Mouse (Mus musculus): ENCODE measurements at regions not wholly inside any gene's neighbourhood (a gene's known extent, or its start where the extent isn't known, plus 50 kb on each side); places are given as distances from the start of the nearest gene placed in this dataset.

DNA sequence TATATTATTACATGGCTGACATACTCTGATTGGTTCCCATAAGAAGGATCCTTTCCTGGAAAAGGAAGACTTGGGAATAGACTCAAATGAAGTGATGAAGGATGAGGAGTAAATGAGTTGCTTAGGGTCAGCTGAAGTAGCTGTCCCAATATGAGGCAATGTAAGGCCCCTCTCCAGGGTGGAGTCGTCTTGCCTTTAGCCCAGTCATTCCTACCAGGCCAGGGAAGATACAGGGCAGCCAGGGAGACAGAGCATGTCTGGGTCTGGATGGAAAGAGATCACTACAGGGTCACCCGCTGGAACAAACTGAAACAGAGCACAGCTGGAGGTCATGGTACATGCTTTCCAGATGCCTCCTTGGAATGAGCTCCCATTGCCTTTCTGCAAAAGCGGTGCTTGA lies 364.2 kb downstream of the Osr1 start:
- no peak for DNase-seq

DNA sequence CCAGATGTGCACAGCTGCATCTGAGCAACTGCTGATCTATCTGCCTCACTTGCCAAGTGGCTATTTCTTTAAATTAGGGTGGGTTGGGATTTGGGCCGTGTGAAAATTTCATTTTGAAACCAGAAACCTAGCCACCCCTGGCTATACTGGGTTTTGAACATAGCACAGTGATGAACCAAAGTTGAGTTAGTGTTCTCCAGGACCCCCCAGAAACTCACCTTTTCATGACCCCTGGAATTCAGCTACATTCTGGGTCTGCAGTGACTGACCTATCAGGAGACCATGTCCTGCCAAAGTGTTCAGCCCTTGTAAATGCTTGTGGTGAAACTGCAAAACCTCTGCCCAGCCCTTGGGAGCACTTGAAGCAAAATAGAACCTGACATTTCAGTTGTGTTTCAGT lies 371.4 kb downstream of the Osr1 start:
- DNase-seq = no peak

DNA sequence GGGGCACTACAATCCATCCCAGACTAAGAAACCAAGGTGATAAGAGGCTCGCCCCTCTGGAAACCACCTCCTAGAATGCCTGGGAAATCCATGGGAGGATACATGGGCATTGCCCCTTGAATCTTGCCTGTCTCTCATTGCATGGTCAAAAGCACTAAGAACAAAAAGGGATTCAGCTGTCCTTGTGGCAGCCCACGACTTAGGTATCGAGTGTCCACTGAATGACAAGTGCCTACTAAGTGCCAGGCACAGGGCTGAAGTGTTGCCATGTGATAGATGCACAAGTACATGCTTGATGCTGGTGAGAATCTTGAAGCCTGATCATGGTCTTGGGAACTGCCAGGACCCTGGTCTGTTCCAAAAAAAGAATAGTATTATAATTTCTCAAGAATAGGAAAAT lies 371.9 kb downstream of the Osr1 start:
- no peak for DNase-seq

DNA sequence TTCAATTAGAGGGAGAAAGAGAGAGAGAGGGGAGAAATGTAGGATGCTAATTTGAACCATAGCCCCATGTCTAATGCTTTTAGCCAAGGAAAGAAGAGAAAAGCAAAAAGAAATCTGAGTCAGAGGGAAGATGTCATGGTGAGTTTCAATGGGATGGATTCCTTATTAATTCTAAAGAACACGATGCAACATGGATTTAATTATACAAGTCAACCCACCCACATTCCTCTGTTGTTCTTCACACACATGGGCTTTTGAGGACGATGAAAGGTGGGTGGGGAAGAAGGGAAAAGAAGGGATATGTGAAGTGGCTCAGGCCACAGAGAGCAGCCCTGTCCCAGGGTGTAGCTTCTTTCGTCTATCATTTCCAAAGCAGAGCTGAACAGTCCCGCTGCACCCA lies 378.9 kb downstream of the Osr1 start:
- no peak for DNase-seq

DNA sequence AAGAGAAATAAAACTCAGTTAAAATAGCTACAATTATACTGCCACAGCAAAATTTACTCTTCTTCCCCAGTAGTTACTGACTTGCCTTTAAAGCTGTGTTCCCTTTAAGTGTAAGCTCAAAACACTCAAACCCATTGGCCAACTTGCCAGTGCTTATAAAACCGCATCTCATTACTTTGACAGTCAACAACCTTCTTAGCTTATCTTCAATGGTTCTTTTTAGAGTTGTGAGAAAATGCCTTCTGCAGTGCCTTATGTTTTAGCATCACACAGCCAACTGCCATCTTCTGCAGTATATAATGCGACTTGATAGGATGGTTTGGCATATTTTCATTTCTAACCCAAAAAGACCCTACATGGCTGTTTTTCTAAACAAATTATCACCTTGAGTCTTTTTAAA lies 382.5 kb downstream of the Osr1 start:
- DNase-seq = no peak

DNA sequence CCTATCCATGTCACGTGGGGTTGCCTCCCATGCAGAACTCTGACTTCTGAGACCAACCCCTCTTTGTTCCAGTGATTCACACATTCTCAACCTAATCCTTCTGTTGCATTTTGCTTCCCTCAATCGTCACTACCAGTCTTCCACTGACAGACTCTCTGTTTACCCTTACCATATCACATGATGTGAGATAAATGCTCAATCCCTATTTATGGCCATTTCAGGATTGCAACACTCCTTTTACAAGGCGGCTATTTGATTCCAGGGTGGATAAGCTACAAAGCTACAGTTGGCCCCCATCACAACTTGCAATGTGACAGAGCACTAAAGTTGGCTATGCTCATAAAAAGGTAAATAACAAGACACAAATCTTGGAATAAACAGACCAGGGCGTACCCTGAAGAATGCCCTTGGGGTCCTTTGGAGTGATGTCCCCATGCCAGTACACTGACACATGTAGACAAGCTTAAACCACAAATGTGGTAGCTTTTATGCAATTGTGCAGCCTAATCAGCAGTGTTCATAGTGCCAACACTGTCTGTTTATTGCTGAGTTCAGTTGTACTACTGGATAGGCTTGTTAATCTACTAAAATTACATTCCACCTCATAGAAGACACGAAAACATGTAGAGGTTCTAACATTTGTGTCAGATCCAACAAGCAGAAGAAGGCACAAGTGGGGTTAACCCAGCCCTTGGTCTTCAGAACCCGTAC lies 384.4 kb downstream of the Osr1 start:
- no peak for DNase-seq

DNA sequence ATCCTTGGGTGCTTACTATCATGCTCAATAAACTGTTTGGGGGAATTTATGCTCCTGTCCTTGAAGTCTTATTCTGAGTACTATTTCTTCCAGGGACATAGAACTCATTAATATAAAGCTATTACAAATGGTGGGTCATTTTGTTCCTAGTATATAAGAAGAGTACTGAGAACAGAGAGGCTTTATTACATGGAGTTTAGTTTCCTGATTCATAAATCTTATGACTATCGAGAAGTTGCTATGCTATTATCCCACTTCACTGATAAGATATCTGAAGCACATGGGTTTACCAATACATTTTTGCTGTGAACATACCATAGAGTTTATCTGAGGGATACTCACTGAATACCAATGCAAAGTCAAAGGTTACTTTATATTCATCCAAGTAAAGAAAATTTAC lies 399.5 kb downstream of the Osr1 start:
- DNase-seq = no peak

DNA sequence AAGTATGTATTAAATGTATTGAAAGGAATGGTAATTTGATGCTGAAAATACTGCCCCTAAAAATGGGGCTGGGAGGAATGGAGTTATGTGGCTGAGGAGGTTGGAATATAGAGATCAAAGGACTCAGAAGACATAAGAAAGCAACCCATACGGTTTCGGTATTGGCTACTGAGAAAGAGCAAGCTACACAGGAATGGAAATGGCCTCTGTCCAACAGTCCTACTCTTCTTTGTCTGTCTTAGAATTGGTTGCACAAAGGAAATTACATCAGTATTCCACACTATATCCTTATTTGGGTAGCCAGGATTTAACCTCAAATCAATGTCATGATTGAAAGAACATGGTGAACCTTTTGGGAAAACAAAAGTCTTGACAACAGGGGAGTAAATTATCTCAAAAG lies 399.0 kb upstream of the Nt5c1b start:
- DNase-seq = no peak

DNA sequence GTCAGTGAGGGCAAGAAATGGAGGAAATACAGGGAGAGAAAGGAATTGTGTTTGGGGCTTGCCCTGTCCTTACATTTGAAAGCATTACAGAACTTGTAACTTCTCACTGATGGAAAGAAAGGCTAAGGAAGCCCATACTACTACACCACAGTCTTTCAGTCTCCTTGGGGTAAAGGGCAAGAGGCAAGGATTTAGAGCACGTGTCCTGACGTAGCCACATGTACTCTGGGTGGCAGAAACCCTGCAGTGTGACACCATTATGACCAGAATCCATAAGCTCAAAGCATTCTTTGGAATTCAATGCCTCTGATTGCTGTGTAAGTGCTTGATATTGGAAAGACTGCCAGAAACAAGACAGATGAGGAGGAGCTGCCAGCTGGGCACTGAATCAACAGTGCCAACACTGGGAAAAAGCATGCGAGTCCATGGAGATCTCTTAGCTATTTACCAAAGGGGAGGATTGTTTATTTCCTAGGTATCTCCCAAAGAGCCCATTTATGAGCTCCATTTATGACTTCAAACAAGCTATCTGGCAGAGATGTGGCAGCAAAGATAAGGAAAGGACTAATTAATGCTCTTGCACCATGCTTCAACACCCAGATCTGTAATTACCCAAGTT lies 391.2 kb upstream of the Nt5c1b start:
- no peak for DNase-seq

DNA sequence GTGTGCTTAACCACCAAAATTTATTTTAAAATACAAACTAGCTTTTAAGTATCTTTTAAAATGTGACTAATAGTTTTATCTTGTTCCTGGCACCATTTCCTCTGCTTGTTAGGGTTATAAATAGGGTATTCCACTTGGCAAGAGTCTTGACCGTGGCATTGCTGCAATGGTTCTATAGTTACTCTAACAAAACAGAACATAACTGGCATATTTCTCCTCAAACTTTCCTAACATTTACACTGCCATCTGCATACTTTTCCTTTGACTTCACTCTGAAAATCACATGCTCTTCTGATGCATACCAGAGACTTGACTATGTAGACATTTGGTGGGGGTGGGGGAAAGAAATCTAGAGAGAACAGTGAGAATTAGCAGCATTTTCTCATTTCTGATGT lies 390.7 kb upstream of the Nt5c1b start:
- DNase-seq = no peak

DNA sequence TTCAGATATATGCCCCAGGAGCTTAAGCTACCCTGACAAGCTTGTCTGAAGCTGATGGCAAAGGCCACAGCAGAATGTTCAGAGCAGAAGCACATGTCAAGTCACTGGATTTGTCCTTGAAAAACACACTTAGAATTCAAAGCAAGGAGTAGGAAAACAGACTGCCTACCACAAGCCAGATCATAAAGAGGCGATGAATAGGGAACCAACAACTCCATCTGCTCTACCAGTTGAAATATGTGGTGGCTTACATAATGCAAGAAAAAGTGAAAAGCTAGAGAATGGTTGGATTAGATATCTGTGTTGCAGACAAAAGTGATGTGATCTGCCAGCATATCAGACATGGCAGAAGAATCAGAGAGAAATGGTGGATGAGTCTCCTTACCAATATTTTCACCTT lies 378.5 kb upstream of the Nt5c1b start:
- DNase-seq = no peak

DNA sequence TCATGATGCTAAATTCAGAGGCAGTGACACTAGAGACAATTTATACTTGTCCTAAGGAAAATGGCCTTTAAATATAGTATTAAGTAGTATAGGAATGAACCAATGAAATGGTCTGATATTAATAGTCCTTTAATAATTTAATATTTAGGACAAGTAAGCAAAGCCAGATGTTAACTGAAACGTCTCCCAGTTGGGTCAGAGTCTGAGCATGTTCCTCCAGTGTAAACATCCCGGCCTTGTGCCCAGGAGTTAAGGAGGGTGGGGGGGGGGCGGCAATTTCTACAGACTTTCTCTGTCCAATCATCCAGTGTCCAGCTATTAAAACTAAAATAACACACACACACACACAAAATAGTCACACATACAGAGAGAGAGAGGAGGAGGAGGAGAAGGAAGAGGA lies 374.1 kb upstream of the Nt5c1b start:
- no peak for DNase-seq

DNA sequence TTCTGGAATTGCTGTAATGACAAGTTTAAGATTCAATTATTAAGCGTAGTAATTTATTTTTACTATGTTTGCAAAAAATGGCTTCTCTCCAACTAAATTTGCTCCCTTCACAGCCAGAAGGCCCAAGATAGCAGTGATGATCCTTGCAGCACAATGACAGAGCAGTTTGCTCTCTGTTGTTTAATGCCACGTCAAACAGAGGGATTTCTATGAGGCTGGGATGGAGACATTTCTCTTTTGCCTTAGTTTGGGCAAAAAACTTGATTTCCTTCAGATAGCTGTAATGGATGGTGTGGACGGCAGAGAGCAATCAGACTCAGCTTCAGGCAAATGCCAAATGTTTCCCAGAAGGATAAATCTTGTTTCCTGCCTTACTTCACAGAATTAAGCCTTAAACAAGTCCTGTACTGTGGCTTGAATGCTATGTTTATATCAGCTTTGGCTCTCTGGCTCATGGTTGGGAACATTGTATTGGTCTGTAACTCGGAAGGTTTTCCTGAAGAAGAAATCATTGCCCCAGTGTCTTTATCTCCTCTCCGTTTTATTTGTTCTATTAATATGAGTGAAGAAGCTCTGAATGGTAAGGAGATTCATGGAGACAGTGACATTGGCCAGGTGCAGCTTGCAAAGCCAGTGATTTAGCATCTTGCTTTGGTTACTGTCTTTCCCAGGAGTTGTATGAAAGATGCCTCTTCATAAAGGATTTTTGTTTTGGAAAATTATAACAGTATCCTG lies 373.2 kb upstream of the Nt5c1b start:
- no peak for DNase-seq

DNA sequence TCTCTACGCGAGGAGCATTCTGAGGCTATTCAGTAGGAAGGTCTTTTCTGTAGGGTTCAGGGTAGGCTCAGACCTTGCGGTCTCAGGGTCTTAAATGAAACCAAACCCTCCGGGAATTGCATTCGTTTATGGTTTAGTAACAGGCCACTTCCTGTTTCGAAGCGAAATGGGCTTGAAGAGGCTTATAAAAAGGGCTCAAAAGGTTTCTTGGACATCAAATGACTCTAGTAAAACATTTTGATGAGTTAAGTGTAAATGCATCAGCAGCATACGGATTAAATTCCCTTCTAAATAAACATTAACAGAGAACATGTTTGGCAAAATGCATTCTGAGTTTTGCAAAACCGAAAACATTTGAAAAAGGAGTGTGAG lies 372.6 kb upstream of the Nt5c1b start:
- DNase-seq = no peak

DNA sequence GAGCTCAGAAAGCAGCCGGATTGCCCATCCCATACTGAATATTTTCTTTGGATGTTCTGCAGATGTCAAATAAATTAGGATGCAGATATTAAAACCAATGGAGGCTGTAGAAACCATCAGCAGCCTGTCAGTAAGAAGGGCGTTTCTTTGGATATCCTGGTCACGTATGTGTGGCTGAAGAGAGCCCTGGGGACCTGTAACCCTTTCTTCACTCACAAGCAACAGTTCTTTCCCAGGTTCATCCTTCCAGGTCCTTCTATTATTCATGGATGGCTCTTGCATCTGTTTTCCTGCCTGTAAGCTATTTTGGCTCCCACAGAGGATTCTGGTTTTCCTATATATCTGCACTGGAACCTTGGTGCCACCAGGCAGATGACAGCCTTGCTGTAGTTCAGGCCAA lies 372.2 kb upstream of the Nt5c1b start:
- no peak for DNase-seq

DNA sequence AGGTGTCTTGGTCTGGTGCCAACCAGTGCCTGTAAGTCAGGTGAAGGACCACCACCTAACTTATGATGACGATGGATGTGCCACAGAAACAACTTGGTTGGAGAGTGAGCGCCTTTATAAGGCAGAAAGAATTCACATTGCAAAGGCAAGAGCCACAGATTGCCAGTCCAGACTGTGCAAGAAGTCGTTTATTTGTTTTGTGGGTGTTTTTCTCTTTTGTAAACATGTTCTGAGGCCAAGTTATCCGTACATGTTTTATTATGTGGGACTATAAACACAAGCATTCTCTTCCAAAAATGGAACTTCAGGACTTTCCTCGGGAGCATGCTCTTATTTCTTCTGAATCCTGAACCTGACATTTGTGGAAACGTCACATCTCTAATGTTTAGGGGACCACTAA lies 369.8 kb upstream of the Nt5c1b start:
- DNase-seq = no peak

DNA sequence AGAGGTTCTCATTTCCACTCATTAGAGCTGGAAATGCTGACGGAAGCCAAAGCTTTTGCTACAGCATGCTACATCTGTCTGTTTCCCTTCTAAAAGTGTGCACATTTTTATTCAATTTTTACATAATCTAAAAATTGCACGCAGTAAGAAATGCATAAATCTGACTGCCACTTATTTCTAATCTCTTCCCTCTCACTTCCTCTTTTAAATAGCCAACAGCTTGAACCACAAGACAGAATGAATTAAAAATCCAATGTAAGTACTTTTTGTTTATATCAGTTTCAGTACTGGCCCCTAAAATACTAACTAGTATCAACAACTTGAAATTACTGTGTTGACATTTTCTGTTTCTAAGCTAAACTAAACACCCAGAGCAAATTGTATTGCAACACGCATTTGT lies 361.3 kb upstream of the Nt5c1b start:
- DNase-seq = no peak

DNA sequence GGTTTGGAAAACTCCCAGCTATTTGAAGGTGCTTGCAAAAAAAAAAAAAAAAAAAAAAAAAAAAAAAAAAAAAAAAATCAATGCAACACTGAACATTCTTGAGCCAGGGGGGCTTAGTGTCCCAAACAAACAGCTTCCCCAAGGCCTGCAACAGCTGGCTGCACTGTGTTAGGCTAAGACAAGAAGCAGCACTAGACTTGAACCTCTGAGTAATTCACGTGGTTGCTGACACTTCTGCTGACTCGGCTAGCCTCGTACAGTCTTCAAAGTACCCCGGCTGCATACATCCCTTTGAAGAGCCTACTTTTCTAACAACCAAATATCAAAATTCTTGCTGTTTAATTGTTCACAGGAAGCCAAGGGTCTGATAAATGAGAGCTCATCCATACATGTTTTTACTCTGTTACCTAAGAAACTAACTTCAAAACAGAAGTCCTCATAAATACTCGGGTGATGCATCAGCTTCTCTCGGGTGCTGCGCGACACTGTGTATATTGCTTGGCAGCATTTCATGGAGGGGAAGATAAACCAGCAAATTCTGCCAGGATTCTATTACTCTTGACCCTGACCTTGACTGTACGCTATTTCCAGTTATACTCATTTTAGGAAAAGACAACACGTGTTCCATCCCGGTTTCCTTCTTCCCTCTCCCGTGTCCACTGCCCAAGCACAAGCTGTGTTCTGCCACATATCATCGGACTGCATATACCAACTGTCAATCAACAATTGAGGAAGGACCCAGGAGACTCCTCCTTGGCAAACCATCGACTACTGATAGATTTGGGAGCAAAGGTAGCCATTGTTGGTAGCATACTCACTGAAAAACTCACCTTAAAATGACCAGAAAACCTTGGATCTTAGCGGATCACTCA lies 352.8 kb upstream of the Nt5c1b start:
- no peak for DNase-seq

DNA sequence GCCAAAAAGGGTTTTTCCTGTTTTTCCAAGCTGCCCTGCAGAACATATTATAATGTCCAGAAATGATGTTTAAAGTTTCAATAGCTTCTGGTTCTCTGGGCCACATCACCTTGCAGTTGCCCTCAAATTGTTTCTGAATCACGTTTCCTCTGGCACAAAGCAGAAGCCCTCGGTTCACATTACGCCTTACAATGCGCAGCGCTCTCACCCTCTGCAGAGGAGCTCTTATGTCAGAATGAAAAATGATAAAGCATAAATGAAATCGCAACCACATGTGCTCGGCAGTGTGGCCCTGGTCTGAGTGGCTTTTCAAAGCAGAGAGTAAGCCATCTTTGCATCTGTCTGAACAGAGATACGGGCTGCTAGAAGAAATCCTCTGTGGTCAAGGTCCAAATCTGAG lies 334.3 kb upstream of the Nt5c1b start:
- DNase-seq = no peak

DNA sequence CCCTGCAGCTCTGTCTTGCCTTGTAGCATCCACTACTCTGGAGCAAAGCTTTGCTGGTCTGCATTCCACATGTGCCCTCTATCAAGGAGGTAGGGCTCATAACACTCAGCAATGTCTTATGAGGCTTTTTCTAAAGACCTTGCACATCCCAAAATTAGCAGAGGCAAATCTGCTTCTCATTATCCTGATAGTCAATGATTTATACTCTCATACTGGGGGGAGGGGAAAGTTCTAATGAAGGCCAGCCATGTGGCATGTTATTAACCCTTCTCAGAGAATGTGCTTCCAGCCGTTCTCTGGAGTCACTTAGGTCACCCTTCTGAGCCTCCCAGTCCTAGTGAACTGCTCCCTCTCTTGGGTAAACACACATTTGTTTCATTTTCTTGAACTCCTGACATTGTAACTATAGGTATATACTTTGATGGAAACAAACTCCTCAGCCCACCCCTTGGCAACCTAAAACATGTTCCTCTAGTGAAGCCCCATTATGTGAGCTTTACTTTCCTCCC lies 307.7 kb upstream of the Nt5c1b start:
- no peak for DNase-seq

DNA sequence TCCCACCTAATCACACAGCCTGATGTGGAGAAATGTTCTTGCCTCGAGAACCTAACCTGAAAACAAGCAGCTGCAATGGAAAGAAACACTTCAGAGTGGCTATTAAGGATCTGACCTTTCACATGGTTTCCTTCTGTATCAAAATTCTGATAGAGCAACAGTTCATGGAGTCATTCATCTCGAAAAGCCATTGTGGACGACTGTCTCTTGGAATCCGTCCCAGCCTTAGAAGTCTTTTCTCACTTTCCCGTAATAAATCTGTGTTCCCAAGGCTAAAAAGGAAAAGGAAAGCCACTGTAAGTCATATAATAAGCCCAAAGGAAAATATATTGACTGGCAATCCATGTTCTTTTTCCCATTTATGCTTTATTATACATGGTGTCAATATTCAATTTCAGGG lies 291.4 kb upstream of the Nt5c1b start:
- DNase-seq = no peak

DNA sequence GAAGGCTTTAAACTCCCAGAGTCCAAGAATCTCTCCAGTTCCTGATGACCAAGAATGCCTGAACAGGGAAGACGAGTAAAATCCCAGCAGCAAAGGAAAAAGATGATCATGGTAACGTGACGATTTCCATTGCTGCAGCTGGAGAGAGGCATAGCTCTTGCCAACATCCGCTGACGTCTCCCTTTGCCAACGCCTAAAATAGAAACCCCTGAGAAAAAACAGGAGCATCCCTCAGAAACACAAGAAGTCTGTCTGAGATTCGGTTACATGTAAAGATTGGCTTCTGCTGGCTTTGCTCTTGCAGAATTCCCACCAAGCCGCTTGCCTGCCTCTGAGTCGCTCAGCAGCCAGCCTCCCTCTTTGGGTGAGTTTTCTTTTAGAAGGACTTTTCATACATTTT lies 290.3 kb upstream of the Nt5c1b start:
- DNase-seq = no peak

DNA sequence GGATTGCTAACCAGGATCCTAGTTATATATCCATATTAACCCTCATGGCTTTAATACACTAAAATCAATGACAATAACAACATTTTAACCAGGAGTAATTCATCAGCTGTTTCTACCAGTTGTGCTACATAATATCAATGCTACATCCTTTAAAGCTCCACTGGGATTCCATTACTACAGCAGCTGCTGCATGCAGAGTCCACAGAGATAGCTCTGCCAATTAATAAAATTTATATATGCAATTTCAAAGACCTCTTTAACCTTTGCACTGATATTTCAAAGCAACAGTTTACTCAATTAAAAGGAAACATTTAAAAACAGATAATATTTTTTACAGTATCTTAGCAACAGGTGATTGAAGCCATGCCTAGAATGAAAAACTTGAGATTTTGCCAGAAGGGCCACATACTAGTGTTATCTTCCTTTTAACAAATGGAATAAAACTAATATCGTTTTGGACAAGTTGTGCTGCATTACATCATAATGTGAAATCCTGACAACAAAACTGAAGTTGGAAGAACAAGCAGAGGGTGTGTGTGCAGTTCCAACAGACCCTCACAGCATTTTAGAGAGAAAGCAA lies 256.8 kb upstream of the Nt5c1b start:
- no peak for DNase-seq

Data from adrenal gland, adult 8-10 months (tissue).